Mouse (Mus musculus) Patski (cell line): Measurements from ENCODE around the gene Trmt2a. TPM values are rescaled to one million over a fixed set of nuclear protein-coding genes. Genes with fewer than 3 reads are reported as not detected.

Experiments
- ATAC-seq: fragments of 100-300 bp; one replicate; pipeline ENCODE4 v1.8.0; 2021
- CTCF ChIA-PET: fragments of 350-600 bp; sonication (Branson Sonifier 250); formaldehyde crosslinking; loops from one replicate; lab custom pipeline; 2022; ENCODE audit warnings: inconsistent platforms; lab: Charles Lee
- POLR2A ChIA-PET: fragments of 350-600 bp; sonication (Branson Sonifier 250); formaldehyde crosslinking; loops from one replicate; lab custom pipeline; 2022; ENCODE audit warnings: antibody characterized with exemption, inconsistent platforms; lab: Charles Lee
- DNase-seq: peaks from one replicate; pipeline ENCODE4 v3.0.0-alpha.2; 2011; ENCODE audit warnings: low read depth, low spot score
- H3K27me3 ChIP-seq: fragments of 371-371 bp; one replicate; pipeline ENCODE4 v1.5.1; 2021
- CTCF ChIP-seq: fragments of 100-300 bp; IDR thresholded peaks from one replicate; pipeline ENCODE4 v1.5.1; 2021
- in situ Hi-C: fragments of 300-500 bp; cut with MboI; formaldehyde crosslinking; loops from 3 replicates; pipeline ENCODE4 v1.11.1; 2018; ENCODE audit warnings: low pct_unique_long_range_greater_than_20kb, mixed read lengths
- polyA plus RNA-seq: library from polyadenylated mRNA; unstranded; gene quantifications from one replicate; pipeline ENCODE4 v1.2.3, GENCODE M21; 2021

Trmt2a gene
- 66.4 TPM for polyA plus RNA-seq

DNA sequence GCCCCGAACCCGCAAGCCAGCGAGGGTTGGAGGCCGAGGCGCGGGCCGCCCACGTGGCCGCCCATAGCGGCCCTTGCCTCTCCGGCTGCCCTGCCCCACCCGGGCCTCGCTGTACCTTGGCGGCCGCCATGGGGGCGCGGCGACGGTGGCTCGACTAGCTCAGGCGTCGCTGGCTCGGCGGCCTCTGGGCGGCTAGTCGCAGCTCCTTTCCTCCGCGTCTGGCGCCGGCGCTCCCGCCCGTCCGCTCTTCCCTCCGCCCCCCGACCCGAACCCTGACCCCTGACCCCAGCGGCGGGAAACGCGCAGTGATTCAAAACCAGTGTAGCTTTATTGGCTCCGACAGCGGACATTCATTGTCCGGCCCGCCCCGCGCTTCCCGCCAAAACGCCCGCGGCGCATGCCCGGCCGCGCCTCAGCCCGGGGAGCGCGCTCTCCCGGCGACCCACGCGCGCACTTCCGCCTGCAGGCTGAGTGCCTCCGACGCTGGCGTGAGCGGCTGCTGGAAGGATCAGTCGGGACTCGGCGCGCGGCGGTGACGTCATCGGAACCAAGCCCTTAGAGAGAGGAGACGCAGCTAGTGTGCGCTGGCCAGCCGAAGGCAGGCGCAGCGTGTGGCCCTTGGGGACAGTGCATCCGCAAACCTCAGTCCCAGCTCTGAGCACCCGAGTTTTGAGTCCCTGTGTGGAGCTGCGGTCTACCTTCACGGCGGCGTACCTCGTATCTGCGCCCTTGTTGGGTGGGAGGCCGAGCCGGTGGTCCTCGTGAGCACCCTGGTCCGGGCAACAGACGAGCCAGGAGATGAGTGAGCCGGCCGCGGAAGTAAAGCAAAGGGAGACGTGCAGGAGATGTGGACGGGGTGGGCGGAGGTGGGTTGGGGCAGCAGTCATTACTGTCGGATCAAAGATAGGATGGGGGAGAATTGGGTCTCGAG, at the start of gene Trmt2a, which contains the start of gene Ranbp1:
TSS of gene Trmt2a (plus strand) at position 247 of the 931 bp plus-strand sequence.
TSS of gene Ranbp1 (minus strand) at position 300 of the 931 bp plus-strand sequence.
- DNase-seq (peak; percentile 87), ATAC-seq (peak; percentile 90)
- CTCF ChIA-PET = interaction anchor here (1.2 kb wide), 1 partner anchor 13 kb away, joined by 4 read pairs; no protein-coding TSS in a partner anchor
- POLR2A ChIA-PET = interaction anchor here (0.7 to 1.4 kb wide), 2 partner anchors 12 to 131 kb away, joined by 3 to 4 read pairs; no protein-coding TSS in a partner anchor
- no peaks in the 10 kb centered on the region for H3K27me3 ChIP-seq
- in situ Hi-C loops = no loop called here
- no peak for TF ChIP-seq CTCF

- peaks cover 3% of the 10 kb centered on the region for H3K27me3 ChIP-seq
- in situ Hi-C loops = no loop called here
- DNase-seq (no peak), ATAC-seq (no peak)
- TF ChIP-seq CTCF = no peak
- ChIA-PET POLR2A (no interaction called here), CTCF (interaction anchor here (4.8 kb wide), 1 partner anchor 11 kb away, joined by 25 read pairs; no protein-coding TSS in a partner anchor)
These were observed 48.4 kb upstream of the Trmt2a start for GRCm38 (mm10) chr16:18200062-18200461.

GRCm38 (mm10) chr16:18201620-18202019, 46.9 kb upstream of the Trmt2a start:
- ATAC-seq = no peak
- DNase-seq = no peak
- POLR2A ChIA-PET = interaction anchor here (0.8 kb wide), 1 partner anchor 29 kb away, joined by 3 read pairs; no protein-coding TSS in a partner anchor
- in situ Hi-C loops = no loop called here
- no peak for TF ChIP-seq CTCF
- H3K27me3 ChIP-seq = peaks cover 14% of the 10 kb centered on the region
- CTCF ChIA-PET = interaction anchor here (1.1 to 3.0 kb wide), 4 partner anchors 9 to 94 kb away, joined by 3 to 15 read pairs (median 5); no protein-coding TSS in a partner anchor

DNA sequence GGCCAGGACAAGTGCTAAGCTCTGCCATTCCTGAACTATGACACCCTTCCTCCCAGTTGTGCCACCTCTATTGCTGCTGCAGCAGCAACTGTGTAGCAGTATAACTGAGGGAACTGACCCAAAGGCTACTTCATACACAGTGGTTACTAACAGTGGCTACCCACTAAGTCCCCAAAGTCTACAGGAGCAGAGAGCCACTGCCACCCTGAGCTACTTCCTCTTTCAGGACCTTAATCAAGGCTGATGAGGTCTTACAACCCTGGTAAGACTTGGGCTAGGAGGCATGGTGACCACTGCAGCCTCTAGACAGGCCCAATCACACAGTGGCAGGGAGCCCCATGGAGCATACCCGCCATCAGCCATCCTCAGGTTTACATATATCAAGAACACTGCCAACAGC, 46.4 kb upstream of the Trmt2a start:
- ChIA-PET POLR2A (interaction anchor here (0.6 kb wide), 1 partner anchor 137 kb away, joined by 3 read pairs; no protein-coding TSS in a partner anchor), CTCF (interaction anchor here (0.8 to 3.0 kb wide), 5 partner anchors 9 to 94 kb away, joined by 3 to 15 read pairs (median 3); no protein-coding TSS in a partner anchor)
- TF ChIP-seq CTCF = no peak
- in situ Hi-C loops = no loop called here
- DNase-seq = no peak
- no peak for ATAC-seq
- H3K27me3 ChIP-seq = peaks cover 17% of the 10 kb centered on the region

- POLR2A ChIA-PET = no interaction called here
- ATAC-seq (no peak), DNase-seq (no peak)
These were observed 44.9 kb upstream of the Trmt2a start for GRCm38 (mm10) chr16:18203430-18204091.

GRCm38 (mm10) chr16:18210701-18211416, 37.6 kb upstream of the Trmt2a start:
- POLR2A ChIA-PET = interaction anchor here (0.6 kb wide), 1 partner anchor 92 kb away, joined by 3 read pairs; no protein-coding TSS in a partner anchor
- in situ Hi-C loops = loop anchor here (5.0 kb wide), 3 partner anchors 34 to 159 kb away; partner anchors contain the start of gene Dgcr6
- TF ChIP-seq CTCF = no peak
- no peak for DNase-seq
- CTCF ChIA-PET = interaction anchor here (0.6 to 3.9 kb wide), 28 partner anchors 9 to 163 kb away, joined by 3 to 36 read pairs (median 6); partner anchors contain the start of gene Dgcr6
- no peak for ATAC-seq
- H3K27me3 ChIP-seq = peaks cover 11% of the 10 kb centered on the region

More at GRCm38 (mm10) chr16:18203430-18204091, 44.9 kb upstream of the Trmt2a start:
- no peak for TF ChIP-seq CTCF
- CTCF ChIA-PET = interaction anchor here (3.0 kb wide), 1 partner anchor 31 kb away, joined by 7 read pairs; no protein-coding TSS in a partner anchor
- in situ Hi-C loops = no loop called here
- H3K27me3 ChIP-seq = peaks cover 14% of the 10 kb centered on the region

DNA sequence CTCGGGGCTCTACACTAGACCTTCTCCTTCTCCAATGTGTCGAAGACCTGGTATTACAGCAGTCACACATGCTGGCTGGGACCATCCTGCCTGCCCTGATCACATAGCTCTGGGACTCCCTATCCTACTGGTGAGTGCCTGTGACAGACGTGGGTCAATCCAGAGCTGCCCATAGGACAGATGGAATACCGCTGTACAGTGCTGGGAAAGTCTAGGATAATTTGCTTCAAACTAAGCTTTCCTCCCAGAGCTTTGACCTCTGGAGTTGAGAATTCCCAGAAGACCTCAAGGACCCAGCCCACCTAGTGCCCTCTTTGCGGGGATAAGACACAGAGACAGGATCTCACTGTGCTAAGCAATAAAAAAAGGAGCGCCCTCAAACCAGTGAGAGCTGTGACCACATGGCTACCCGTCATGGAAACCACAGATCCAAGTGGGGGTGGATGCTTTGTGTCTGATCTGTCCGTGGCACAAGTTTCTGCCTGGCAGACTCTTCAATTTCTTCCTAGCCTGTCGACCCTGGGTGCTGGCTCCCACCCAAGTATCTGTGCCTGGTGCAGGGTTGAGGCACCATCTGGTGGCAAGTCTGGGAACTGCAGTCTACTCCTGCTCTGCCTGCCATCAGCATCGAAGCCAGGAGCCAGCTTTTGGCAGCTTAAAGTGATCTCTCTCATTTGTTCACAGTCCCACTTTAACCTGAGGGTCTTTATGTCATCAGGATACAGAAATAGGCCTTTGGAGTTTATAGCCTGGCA, 36.9 kb upstream of the Trmt2a start:
- CTCF ChIA-PET = interaction anchor here (0.8 to 3.9 kb wide), 24 partner anchors 10 to 164 kb away, joined by 3 to 36 read pairs (median 8); partner anchors contain the start of gene Dgcr6
- in situ Hi-C loops = loop anchor here (5.0 kb wide), 3 partner anchors 34 to 159 kb away; partner anchors contain the start of gene Dgcr6
- POLR2A ChIA-PET = interaction anchor here (0.6 kb wide), 1 partner anchor 93 kb away, joined by 3 read pairs; no protein-coding TSS in a partner anchor
- TF ChIP-seq CTCF = no peak
- ATAC-seq (no peak), DNase-seq (peak; percentile 10)
- peaks cover 4% of the 10 kb centered on the region for H3K27me3 ChIP-seq

GRCm38 (mm10) chr16:18213689-18214088, 34.8 kb upstream of the Trmt2a start:
- no peak for TF ChIP-seq CTCF
- ChIA-PET CTCF (interaction anchor here (3.9 kb wide), 1 partner anchor 162 kb away, joined by 16 read pairs; the partner anchor contains the start of gene Dgcr6), POLR2A (no interaction called here)
- no peaks in the 10 kb centered on the region for H3K27me3 ChIP-seq
- DNase-seq = no peak
- in situ Hi-C loops = loop anchor here (5.0 kb wide), 3 partner anchors 36 to 161 kb away; partner anchors contain the start of gene Dgcr6
- no peak for ATAC-seq
